Mouse (Mus musculus) cerebellum, adult 2 months (tissue): ENCODE measurements around the gene Mgrn1.

Experiments
- CTCF ChIP-seq: fragments of 200-500 bp; IDR thresholded peaks from 2 replicates; pipeline ENCODE4 v1.5.1; 2011; ENCODE audit warnings: low read depth, mild to moderate bottlenecking, control low read depth, low read length, moderate library complexity, borderline replicate concordance; ENCODE audit not compliant: insufficient read depth
- POLR2A ChIP-seq: fragments of 200-500 bp; IDR thresholded peaks from 2 replicates; pipeline ENCODE4 v1.6.1; 2011; ENCODE audit warnings: low read length, control low read depth, borderline replicate concordance; ENCODE audit not compliant: insufficient read depth

DNA sequence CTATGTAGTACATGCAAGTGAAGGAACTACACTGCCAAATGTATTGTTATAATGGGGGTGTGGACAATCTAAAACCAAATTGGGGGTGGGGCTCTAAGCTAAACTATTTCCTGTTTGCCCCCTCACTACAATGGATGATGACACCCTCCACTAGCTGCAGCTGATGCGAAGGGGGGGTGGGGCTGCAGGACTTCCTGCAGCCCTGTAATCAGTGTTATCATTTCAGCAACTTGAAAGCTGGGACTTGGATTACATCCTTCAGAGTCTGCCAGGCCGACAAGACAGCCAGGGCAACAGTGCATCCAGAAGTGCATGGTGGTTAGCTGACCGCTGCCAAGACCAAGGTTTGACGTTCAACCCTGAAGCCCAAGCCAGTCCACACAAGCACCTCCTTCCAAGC lies 85.6 kb downstream of the Mgrn1 start:
- TF ChIP-seq CTCF, result no peak
- TF ChIP-seq POLR2A, result no peak
